Mouse (Mus musculus): ENCODE results near the gene Fndc10. TPM values are rescaled to one million over a fixed set of nuclear protein-coding genes. Genes with fewer than 3 reads are reported as not detected.

The Fndc10 gene
- polyA plus RNA-seq, 1 experiment, result 8.8 TPM

DNA sequence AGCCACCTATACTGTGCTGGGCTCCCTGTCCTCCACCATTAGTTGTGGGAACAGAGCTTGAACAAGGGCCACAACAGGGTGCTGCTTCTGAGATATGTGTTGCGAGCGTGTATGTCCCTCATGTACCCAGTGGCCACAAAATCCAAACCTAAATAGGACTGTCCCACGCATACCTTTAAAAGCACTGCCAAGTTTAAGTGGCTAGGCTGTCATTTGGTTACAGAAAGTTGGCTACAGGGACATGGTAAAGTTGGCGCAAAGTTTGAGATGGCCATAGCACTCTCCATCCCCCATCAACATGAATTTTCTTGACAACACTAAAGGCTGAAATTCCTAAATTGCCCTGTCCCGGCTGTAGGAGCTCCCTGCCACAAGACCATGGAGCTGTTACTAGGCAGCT, 51.0 kb downstream of the Fndc10 start:
- no peak for DNase-seq (ENCODE audit: low read depth in 1 of 2, low spot score in 2 of 2)
- H3K27ac ChIP-seq (ENCODE audit: insufficient read depth, low read length), result no peak overlapping the region
- no peak for TF ChIP-seq CTCF (IDR thresholded peaks at IDR 0.05; ENCODE audit: extremely low read depth, insufficient read depth, insufficient read length, insufficient replicate concordance)
- no peak for TF ChIP-seq POLR2A (IDR thresholded peaks at IDR 0.05; ENCODE audit: low read depth, low read length)
- peaks cover 25% of the 10 kb centered on the region for H3K36me3 ChIP-seq (ENCODE audit: control insufficient read depth, insufficient read depth, low read length)
- 94% methylated on average over 5 of the region's 5 CpGs for WGBS
- no peak overlapping the region for H3K4me3 ChIP-seq (ENCODE audit: extremely low read depth, insufficient read depth, insufficient read length)
- no peaks in the 10 kb centered on the region for H3K4me1 ChIP-seq (ENCODE audit: control insufficient read depth, insufficient read depth, insufficient read length)
- no peaks in the 10 kb centered on the region for H3K27me3 ChIP-seq (ENCODE audit: control insufficient read depth, insufficient read depth, low read length)

Other genes starting within 250 kb of the Fndc10 start
- 0.26 and 0.28 TPM in 2 replicates for gene Tmem52, start 225.2 kb upstream of the Fndc10 start, polyA plus RNA-seq (2012; rRNA removed)
- 325 and 341 TPM in 2 replicates for gene Gnb1, start 203.0 kb upstream of the Fndc10 start, polyA plus RNA-seq (2012; rRNA removed)
- gene Nadk, start 132.0 kb upstream of the Fndc10 start, polyA plus RNA-seq (2012; rRNA removed), result 75.3 and 90.7 TPM in 2 replicates
- 6.2 and 7.1 TPM in 2 replicates for gene Slc35e2, start 92.9 kb upstream of the Fndc10 start, polyA plus RNA-seq (2012; rRNA removed)
- gene Cdk11b, start 69.5 kb upstream of the Fndc10 start, polyA plus RNA-seq (2012; rRNA removed), result 25.8 and 27.8 TPM in 2 replicates
- gene Gm10563, start 48.9 kb upstream of the Fndc10 start, polyA plus RNA-seq (2012; rRNA removed), result not detected in 2 replicates
- 57.2 and 83.5 TPM in 2 replicates for gene Mmp23, start 41.0 kb upstream of the Fndc10 start, polyA plus RNA-seq (2012; rRNA removed)
- 56.8 and 67.4 TPM in 2 replicates for gene Mib2, start 25.1 kb upstream of the Fndc10 start, polyA plus RNA-seq (2012; rRNA removed)
- gene Ssu72, start 10.5 kb downstream of the Fndc10 start, polyA plus RNA-seq (2012; rRNA removed), result 82.4 and 117 TPM in 2 replicates
- 1.6 and 1.9 TPM in 2 replicates for gene Tmem240, start 40.5 kb downstream of the Fndc10 start, polyA plus RNA-seq (2012; rRNA removed)
- 59.9 and 91.6 TPM in 2 replicates for gene Atad3a, start 66.8 kb downstream of the Fndc10 start, polyA plus RNA-seq (2012; rRNA removed)
- gene Vwa1, start 80.4 kb downstream of the Fndc10 start, polyA plus RNA-seq (2012; rRNA removed), result 21.5 and 24.3 TPM in 2 replicates
- gene Tmem88b, start 91.5 kb downstream of the Fndc10 start, polyA plus RNA-seq (2012; rRNA removed), result 0.06 and 0.16 TPM in 2 replicates
- 0.25 and 0.49 TPM in 2 replicates for gene Ankrd65, start 96.1 kb downstream of the Fndc10 start, polyA plus RNA-seq (2012; rRNA removed)
- 23.3 and 31.4 TPM in 2 replicates for gene Mrpl20, start 108.5 kb downstream of the Fndc10 start, polyA plus RNA-seq (2012; rRNA removed)
- gene Ccnl2, start 118.1 kb downstream of the Fndc10 start, polyA plus RNA-seq (2012; rRNA removed), result 56.2 and 57.9 TPM in 2 replicates
- gene Aurkaip1, start 136.9 kb downstream of the Fndc10 start, polyA plus RNA-seq (2012; rRNA removed), result 88.7 and 144 TPM in 2 replicates
- gene Mxra8, start 145.3 kb downstream of the Fndc10 start, polyA plus RNA-seq (2012; rRNA removed), result 73.6 and 118 TPM in 2 replicates
- 98.5 and 132 TPM in 2 replicates for gene Dvl1, start 153.1 kb downstream of the Fndc10 start, polyA plus RNA-seq (2012; rRNA removed)
- gene Tas1r3, start 169.0 kb downstream of the Fndc10 start, polyA plus RNA-seq (2012; rRNA removed), result 0.95 and 1.2 TPM in 2 replicates
- 18.9 and 19.8 TPM in 2 replicates for gene Cptp, start 175.1 kb downstream of the Fndc10 start, polyA plus RNA-seq (2012; rRNA removed)
- 31.8 and 36.3 TPM in 2 replicates for gene Ints11, start 175.2 kb downstream of the Fndc10 start, polyA plus RNA-seq (2012; rRNA removed)
- gene Pusl1, start 197.4 kb downstream of the Fndc10 start, polyA plus RNA-seq (2012; rRNA removed), result 48.8 and 70.1 TPM in 2 replicates
- 29.1 and 31.9 TPM in 2 replicates for gene Acap3, start 197.5 kb downstream of the Fndc10 start, polyA plus RNA-seq (2012; rRNA removed)
- gene Ube2j2, start 249.5 kb downstream of the Fndc10 start, polyA plus RNA-seq (2012; rRNA removed), result 53.6 and 113 TPM in 2 replicates

All from spleen, adult 2 months (tissue).